9 mouse cellular contexts compared by ENCODE assay signal in genomic region chr10:76931122-76931521, GRCm38 (mm10). TPM values are rescaled to one million over a fixed set of nuclear protein-coding genes. Genes with fewer than 3 reads are reported as not detected.
DNase-seq lines count a peak whose midpoint lies in the region; ATAC-seq and TF ChIP-seq lines count a peak whose summit lies in the region.
"Had no signal": no experiment of that assay in that cellular context is flagged by ENCODE, and none has a peak within 500 bp of the region (broad histone marks: within the 10 kb centered on the region; RNA-seq: fewer than 3 reads in every experiment).

No protein-coding gene starts in this region.

- ATAC-seq in limb, embryonic 14.5 days (ENCODE audit: low FRiP score, low read depth): no peak; the same call in 1 of the 2 replicates
- ATAC-seq in liver, embryonic 12.5 days: no peak
- no peak for ATAC-seq in erythroid progenitor cell, adult 5-6 weeks (replicated peaks; ENCODE audit: low FRiP score, poor library complexity, severe bottlenecking)

- no peak overlapping the region for H3K9ac ChIP-seq in limb, embryonic 14.5 days (ENCODE audit: low read depth, low read length, severe bottlenecking)
- H3K9ac ChIP-seq in liver, embryonic 12.5 days: no peak overlapping the region
- H3K9ac ChIP-seq: heart, embryonic 13.5 days had no signal

- WGBS in limb, embryonic 14.5 days: 62% methylated on average over 6 of the region's 6 CpGs
- WGBS in limb, embryonic 10.5 days: 90% methylated on average over 6 of the region's 6 CpGs
- 68% methylated on average over 6 of the region's 6 CpGs for WGBS in liver, embryonic 12.5 days (ENCODE audit: insufficient replicate concordance)

- H3K27ac ChIP-seq in limb, embryonic 14.5 days (replicated peaks; ENCODE audit: low read depth, low read length): no peak overlapping the region
- no peak overlapping the region for H3K27ac ChIP-seq in limb, embryonic 10.5 days
- H3K27ac ChIP-seq in liver, embryonic 12.5 days: no peak overlapping the region
- H3K27ac ChIP-seq: heart, embryonic 13.5 days had no signal

- no peak overlapping the region for H3K4me3 ChIP-seq in limb, embryonic 14.5 days (replicated peaks; ENCODE audit: low read length)
- no peak overlapping the region for H3K4me3 ChIP-seq in limb, embryonic 10.5 days
- no peak overlapping the region for H3K4me3 ChIP-seq in liver, embryonic 12.5 days
- H3K4me3 ChIP-seq: heart, embryonic 13.5 days had no signal

- no peaks in the 10 kb centered on the region for H3K36me3 ChIP-seq in limb, embryonic 14.5 days (ENCODE audit: control insufficient read depth, insufficient read depth, low read length)
- no peaks in the 10 kb centered on the region for H3K36me3 ChIP-seq in limb, embryonic 10.5 days
- no peaks in the 10 kb centered on the region for H3K36me3 ChIP-seq in liver, embryonic 12.5 days
- H3K36me3 ChIP-seq: heart, embryonic 13.5 days had no signal

- H3K9me3 ChIP-seq in limb, embryonic 14.5 days (ENCODE audit: control insufficient read depth, low read length): no peaks in the 10 kb centered on the region
- no peaks in the 10 kb centered on the region for H3K9me3 ChIP-seq in limb, embryonic 10.5 days (replicated peaks)
- no peaks in the 10 kb centered on the region for H3K9me3 ChIP-seq in liver, embryonic 12.5 days (replicated peaks)
- H3K9me3 ChIP-seq: heart, embryonic 13.5 days had no signal

- peaks cover 7% of the 10 kb centered on the region; the same call in 1 of the 2 replicates for H3K4me1 ChIP-seq in limb, embryonic 14.5 days (ENCODE audit: control insufficient read depth, insufficient read depth, low read length)
- H3K4me1 ChIP-seq in limb, embryonic 10.5 days: no peaks in the 10 kb centered on the region
- no peaks in the 10 kb centered on the region for H3K4me1 ChIP-seq in liver, embryonic 12.5 days

- no peak for TF ChIP-seq POLR2A in limb, embryonic 14.5 days (IDR thresholded peaks at IDR 0.05; ENCODE audit: borderline replicate concordance, extremely low read depth, insufficient read depth, insufficient read length)
- TF ChIP-seq POLR2A in brain, embryonic 14.5 days (IDR thresholded peaks at IDR 0.05; ENCODE audit: borderline replicate concordance, extremely low read depth, insufficient read depth, insufficient read length, poor library complexity, severe bottlenecking): no peak

- H3K27me3 ChIP-seq in limb, embryonic 14.5 days (ENCODE audit: control insufficient read depth, insufficient read depth, low read length): no peaks in the 10 kb centered on the region
- H3K27me3 ChIP-seq in limb, embryonic 10.5 days (ENCODE audit: low read depth, poor library complexity, severe bottlenecking): no peaks in the 10 kb centered on the region
- no peaks in the 10 kb centered on the region for H3K27me3 ChIP-seq in liver, embryonic 12.5 days (replicated peaks)
- H3K27me3 ChIP-seq: heart, embryonic 13.5 days had no signal

- no peak overlapping the region for H3K4me2 ChIP-seq in limb, embryonic 14.5 days (replicated peaks; ENCODE audit: low read depth, low read length, severe bottlenecking)
- no peak overlapping the region for H3K4me2 ChIP-seq in liver, embryonic 12.5 days
- H3K4me2 ChIP-seq: heart, embryonic 13.5 days had no signal

- DNase-seq in limb, embryonic 14.5 days (ENCODE audit: low spot score): peak; percentile 82
- DNase-seq in limb, embryonic 10.5 days (ENCODE audit: low spot score): no peak
- DNase-seq in brain, embryonic 14.5 days (ENCODE audit: low read depth): peak; percentile 74
- DNase-seq in heart, adult 9 months (ENCODE audit: low spot score in 2 of 2): peak; percentile 46 to 78
- DNase-seq in lung, postnatal 25 days (ENCODE audit: low spot score): peak; percentile 64
- DNase-seq in yolk sac, embryonic 10.5 days (ENCODE audit: low spot score): no peak

- TF ChIP-seq CTCF in brain, embryonic 14.5 days (IDR thresholded peaks at IDR 0.05; ENCODE audit: borderline replicate concordance, extremely low read depth, insufficient read depth, insufficient read length): no peak

RNA-seq across cellular contexts. Expression of gene Pcbp3, which starts 30.6 kb away (rescaled TPM):
- polyA plus RNA-seq in limb, embryonic 14.5 days (2012; rRNA removed): 16.4 and 20.1 TPM in 2 replicates
- polyA plus RNA-seq in limb, embryonic 14.5 days (2014; fragmentation: Nextera tagmentation; extraction: Ambion mirVana): 10.6 and 11.5 TPM in 2 replicates
- polyA plus RNA-seq in limb, embryonic 10.5 days (2016; fragmentation: Nextera tagmentation; extraction: Ambion mirVana): 44.9 and 47.3 TPM in 2 replicates
- polyA plus RNA-seq in brain, embryonic 14.5 days (2012; rRNA removed): 24.4 and 39.0 TPM in 2 replicates
- 8.1 and 8.8 TPM in 2 replicates for polyA plus RNA-seq in liver, embryonic 12.5 days (2016; fragmentation: Nextera tagmentation; extraction: Ambion mirVana)
- 2.9 TPM in 1 of 2 replicates, not detected in the other for total RNA-seq in erythroid progenitor cell, adult 5-6 weeks (2015; ENCODE audit: low replicate concordance)
- total RNA-seq in erythroid progenitor cell, adult 5-6 weeks (2017; ENCODE audit: low replicate concordance): not detected in 2 replicates

Comparison
In these comparisons a context has a peak if more than half of its experiments do, and no peak if none do; other contexts are left out.
1. DNase-seq: peak in limb, embryonic 14.5 days (single experiment), brain, embryonic 14.5 days (single experiment), heart, adult 9 months (2 of 2) and lung, postnatal 25 days (single experiment); none in limb, embryonic 10.5 days (single experiment) and yolk sac, embryonic 10.5 days (single experiment).